Mouse (Mus musculus) duodenum, adult 2 months (tissue): Measurements from ENCODE around the gene Nrbp1. TPM values are rescaled to one million over a fixed set of nuclear protein-coding genes. Genes with fewer than 3 reads are reported as not detected.

Experiments
- polyA plus RNA-seq: library from polyadenylated mRNA; depleted of rRNA; stranded (reverse); fragments of >200 nt; gene quantifications from 2 replicates; pipeline ENCODE4 v1.2.3, GENCODE M21; 2012; ENCODE audit warnings: low replicate concordance; rRNA removed

Nrbp1 gene
- 185 and 336 TPM in 2 replicates for polyA plus RNA-seq

DNA sequence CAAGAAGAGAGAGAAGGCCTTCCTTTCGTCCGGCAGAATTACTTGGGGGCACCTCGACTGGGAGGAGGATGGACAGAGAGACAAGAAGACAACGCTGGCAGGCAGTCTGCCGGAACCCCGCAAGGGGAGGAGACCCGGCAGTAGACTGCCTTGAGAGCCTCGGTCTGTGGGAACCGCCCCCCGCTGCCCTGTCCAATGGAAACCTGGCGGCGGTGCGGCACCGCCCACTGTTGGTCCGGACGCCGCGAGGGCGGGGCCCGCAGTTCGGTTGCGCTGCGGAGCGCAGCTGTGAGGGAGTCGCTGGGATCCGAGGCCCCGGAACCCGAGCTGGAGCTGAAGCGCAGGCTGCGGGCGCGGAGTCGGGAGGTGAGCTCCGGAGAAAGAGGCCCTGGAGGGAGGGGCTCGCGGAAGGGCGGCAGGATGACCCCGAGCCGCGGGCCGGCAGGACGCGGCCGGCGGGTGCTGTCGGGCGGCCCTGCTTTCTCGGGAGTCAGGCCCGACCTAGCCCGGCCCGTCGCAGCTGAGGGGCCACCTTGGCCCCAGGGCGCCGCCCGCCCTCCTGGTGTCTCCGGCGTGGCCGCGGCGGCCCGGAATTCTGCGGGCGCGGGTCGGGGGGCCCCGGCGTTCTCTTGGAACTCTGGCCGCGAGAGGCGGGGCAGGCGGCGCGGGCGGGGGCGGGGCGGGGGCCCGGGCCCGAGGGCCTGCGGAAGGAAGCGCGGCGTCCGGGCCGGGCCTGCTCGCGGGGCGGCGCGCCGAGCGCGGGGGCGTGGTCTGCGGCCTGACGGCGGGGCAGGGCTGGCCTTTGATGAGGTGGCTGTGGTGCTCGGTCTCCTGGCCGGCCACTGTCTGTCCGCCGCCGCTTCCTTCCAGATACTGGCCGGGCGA lies at the start of gene Nrbp1, which contains the start of gene Gm9970:
Nrbp1 (plus strand) TSS at position 228 of the 885 bp plus-strand sequence.
Gm9970 (minus strand) TSS at position 596 of the 885 bp plus-strand sequence.

DNA sequence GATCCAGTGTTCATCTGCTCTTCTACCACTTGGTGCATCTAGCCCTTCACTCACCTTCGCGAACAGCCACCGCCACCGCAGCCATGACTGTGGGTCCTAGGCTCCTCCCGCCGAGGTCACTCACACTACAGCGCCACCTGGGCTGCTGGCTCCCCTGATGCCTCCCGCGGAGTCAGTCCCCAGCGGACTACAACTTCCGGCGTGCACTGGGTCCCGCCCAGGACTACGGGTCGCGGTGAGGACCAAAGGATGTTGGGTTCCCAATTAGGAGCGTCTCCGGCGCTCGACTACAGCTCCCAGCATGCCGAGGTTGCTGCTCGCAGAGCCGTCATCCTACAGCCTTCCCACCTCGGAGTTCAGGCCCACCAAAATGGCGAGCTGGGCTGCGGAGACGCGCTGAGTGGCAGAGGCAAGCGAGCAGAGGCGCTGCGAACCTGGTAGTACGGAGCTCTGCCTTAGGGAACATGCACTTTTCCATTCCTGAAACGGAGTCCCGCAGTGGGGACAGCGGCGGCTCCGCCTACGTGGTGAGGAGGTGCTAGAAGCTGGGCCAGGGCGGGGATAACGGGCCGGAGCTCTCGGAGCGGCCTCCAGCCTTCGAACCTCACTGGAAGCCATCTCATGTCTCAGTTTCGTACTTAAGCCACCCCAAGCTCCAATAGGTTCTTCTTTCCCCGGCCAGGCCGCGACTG lies 47.6 kb upstream of the Nrbp1 start, which contains the start of the genes Snx17 and Eif2b4:
Snx17 (plus strand) TSS at position 289 of the 692 bp plus-strand sequence.
Eif2b4 (minus strand) TSS at position 492 of the 692 bp plus-strand sequence.

DNA sequence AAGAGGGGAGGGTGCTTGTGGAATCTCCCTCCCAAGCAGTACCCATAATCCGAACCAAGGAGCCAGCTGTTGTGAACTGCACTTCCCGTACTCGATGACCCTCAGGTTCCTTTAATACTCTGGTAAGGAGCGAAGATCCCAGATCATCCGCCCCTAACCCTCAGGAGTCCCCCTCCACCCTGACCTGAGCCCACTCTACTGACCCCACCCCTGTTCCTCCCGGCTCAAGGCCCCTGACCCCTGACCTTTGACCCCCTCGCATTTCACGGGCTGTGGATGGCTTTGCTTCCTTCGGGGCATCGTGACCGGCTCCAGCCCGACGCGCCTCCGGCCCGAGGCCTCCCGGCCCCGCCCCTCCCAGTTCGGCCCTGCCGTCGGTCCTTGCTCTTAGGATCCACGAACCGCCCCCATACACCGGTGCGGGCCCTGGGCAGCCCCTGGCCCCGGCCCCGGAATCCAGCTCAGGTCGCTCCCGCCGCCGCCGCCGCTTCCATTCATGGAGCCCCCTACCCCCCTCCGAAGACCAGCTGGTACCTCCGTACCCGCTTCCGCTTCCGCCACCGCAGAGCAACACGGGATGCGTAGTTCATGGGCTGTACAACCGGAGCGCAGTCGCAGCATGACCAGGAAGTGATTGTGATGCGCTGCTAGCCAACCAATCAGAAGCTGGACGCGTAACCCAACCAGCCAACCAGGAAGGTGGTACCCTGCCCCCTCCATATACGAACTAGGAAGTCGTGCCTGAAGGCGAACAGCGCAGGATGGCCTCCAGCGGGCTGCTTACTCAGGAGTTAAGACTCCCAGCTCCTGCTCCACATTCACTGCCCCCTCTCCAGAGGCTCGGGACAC lies 38.7 kb upstream of the Nrbp1 start, which contains the start of gene Zfp513:
Zfp513 (minus strand) TSS at position 562 of the 849 bp plus-strand sequence.

GRCm38 (mm10) chr5:31220448-31221303 lies 20.0 kb upstream of the Nrbp1 start, which contains the start of gene Ppm1g:
TSS of gene Ppm1g (minus strand) at chr5:31220687.

DNA sequence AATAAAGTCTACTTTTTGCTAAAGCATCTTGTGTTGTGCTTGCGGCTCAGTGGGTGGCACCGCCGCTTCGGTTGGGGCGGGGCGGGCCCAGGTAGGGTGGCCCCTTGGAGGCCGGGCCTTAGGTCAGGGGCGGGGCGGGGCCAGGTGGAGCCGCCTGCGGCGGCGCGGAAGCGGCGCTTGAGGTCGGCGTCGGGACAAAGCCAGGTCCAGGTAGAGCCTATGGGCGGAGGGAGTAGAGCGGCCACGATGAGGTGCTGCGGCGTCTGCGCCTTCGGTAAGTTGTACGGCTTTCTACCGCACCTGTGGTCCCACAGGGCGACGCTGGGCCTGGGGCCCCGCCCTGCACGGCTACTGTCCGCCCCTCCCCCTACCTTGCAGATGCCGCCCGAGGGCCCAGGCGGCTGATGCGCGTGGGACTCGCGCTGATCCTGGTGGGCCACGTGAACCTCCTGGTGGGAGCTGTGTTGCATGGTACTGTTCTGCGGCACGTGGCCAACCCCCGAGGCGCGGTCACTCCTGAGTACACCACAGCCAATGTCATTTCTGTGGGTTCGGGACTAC lies 11.0 kb downstream of the Nrbp1 start, which contains the start of gene Krtcap3:
Krtcap3 (plus strand) TSS at position 151 of the 561 bp plus-strand sequence.

DNA sequence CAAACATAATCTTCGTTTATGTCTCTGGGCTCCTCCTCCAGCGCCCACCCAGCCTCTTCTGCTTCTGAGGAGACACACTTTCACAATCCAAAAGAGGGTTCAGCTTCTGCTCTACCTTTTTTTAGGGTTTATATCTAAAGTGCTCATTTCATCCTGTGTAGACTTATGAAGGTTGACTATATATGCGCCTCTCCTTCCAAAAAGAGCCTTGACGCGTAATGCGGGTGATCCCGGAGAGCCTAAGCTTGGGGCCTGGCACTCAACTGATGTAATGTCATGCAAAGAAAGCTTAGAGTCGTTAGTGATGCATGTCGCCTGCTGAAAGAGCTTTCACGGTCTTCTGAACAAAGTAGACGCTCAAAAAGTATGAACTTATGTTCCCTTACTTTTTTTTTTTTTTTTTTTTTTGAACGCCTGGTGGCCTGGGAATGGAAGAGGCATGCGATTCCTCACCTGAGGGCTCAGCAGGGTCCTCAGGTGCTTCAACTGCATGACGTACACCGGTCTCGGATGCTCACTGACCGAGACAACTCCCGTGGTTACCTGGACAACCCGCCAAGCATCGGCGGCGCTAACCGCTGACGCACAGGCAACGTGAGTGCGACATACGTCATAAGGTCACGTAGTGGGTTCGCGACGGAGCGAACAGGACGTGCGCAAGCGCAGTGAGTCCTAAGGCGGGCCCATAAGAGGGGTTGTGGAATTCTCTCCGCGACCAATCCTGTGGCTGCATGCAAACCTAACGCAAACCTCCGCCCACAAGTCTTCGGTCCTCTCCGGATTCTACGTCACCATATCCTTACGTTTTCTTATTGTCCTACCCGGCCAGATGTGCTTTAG lies 50.1 kb downstream of the Nrbp1 start, which contains the start of gene Ift172:
Ift172 (minus strand) TSS at position 596 of the 840 bp plus-strand sequence.

GRCm38 (mm10) chr5:31295606-31296141 lies 55.0 kb downstream of the Nrbp1 start, which contains the start of gene Fndc4:
TSS of gene Fndc4 (minus strand) at chr5:31296080.

GRCm38 (mm10) chr5:31297047-31297757 lies 56.5 kb downstream of the Nrbp1 start, which contains the start of gene Gckr:
TSS of gene Gckr (plus strand) at chr5:31297443.

Other genes with a start within 250 kb of the Nrbp1 start
- 39.3 and 58.7 TPM in 2 replicates for gene Atraid, start 192.6 kb upstream of the Nrbp1 start, polyA plus RNA-seq
- 37.3 and 46.8 TPM in 2 replicates for gene Slc5a6, start 191.9 kb upstream of the Nrbp1 start, polyA plus RNA-seq
- 13.4 and 20.9 TPM in 2 replicates for gene Cad, start 186.1 kb upstream of the Nrbp1 start, polyA plus RNA-seq
- gene Dnajc5g, start 134.6 kb upstream of the Nrbp1 start, polyA plus RNA-seq = not detected in 2 replicates
- 0.15 and 0.69 TPM in 2 replicates for gene Slc30a3, start 132.6 kb upstream of the Nrbp1 start, polyA plus RNA-seq
- gene Trim54, start 124.2 kb upstream of the Nrbp1 start, polyA plus RNA-seq = not detected in 2 replicates
- not detected in 2 replicates for gene Ucn, start 102.0 kb upstream of the Nrbp1 start, polyA plus RNA-seq
- 20.0 and 31.7 TPM in 2 replicates for gene Mpv17, start 86.6 kb upstream of the Nrbp1 start, polyA plus RNA-seq
- 0.47 and 0.76 TPM in 2 replicates for gene Gm29609, start 61.0 kb upstream of the Nrbp1 start, polyA plus RNA-seq
- gene Gtf3c2, start 60.7 kb upstream of the Nrbp1 start, polyA plus RNA-seq = 29.7 and 31.1 TPM in 2 replicates
- 59.4 and 61.7 TPM in 2 replicates for gene Snx17, start 47.6 kb upstream of the Nrbp1 start, polyA plus RNA-seq
- gene Eif2b4, start 47.4 kb upstream of the Nrbp1 start, polyA plus RNA-seq = 27.5 and 32.1 TPM in 2 replicates
- 52.4 and 60.3 TPM in 2 replicates for gene Zfp513, start 38.6 kb upstream of the Nrbp1 start, polyA plus RNA-seq
- gene Ppm1g, start 20.2 kb upstream of the Nrbp1 start, polyA plus RNA-seq = 85.7 and 105 TPM in 2 replicates
- 1.2 TPM in 1 of 2 replicates, not detected in the other for gene Gm9970, start 368 bp downstream of the Nrbp1 start, polyA plus RNA-seq
- gene Krtcap3, start 10.8 kb downstream of the Nrbp1 start, polyA plus RNA-seq = 217 and 238 TPM in 2 replicates
- gene Ift172, start 50.3 kb downstream of the Nrbp1 start, polyA plus RNA-seq = 31.0 and 35.5 TPM in 2 replicates
- gene Fndc4, start 55.2 kb downstream of the Nrbp1 start, polyA plus RNA-seq = 2.6 and 5.2 TPM in 2 replicates
- not detected in 2 replicates for gene Gckr, start 56.6 kb downstream of the Nrbp1 start, polyA plus RNA-seq
- 3.0 and 4.6 TPM in 2 replicates for gene Zfp512, start 211.6 kb downstream of the Nrbp1 start, polyA plus RNA-seq
- not detected in 2 replicates for gene 4930548H24Rik, start 244.9 kb downstream of the Nrbp1 start, polyA plus RNA-seq